Mouse (Mus musculus) left cerebral cortex, adult 18-20 months (tissue): ENCODE measurements around the gene Fstl4. TPM values are rescaled to one million over a fixed set of nuclear protein-coding genes. Genes with fewer than 3 reads are reported as not detected.

Source experiments
- DNase-seq, 2 experiments: peaks; one replicate each; pipeline ENCODE4 v3.0.0; 2021 to 2022; ENCODE audit warnings: low spot score in 2 of 2, mixed read lengths in 1 of 2
- total RNA-seq, 2 experiments: library from RNA; stranded (reverse); gene quantifications; 2 replicates each; pipeline ENCODE4 v1.2.3; 2021

Fstl4 gene
- total RNA-seq, 2 experiments from 2014 or later: 30.0 to 36.2 TPM

GRCm38 (mm10) chr11:52889527-52889926 is 125.1 kb downstream of the Fstl4 start:
- peak; percentile 52 to 61 for DNase-seq

- DNase-seq: peak in 1 of 2 experiments; percentile 32
These were observed 125.7 kb downstream of the Fstl4 start for GRCm38 (mm10) chr11:52890156-52890555.

GRCm38 (mm10) chr11:52904101-52904500 is 139.7 kb downstream of the Fstl4 start:
- no peak for DNase-seq

GRCm38 (mm10) chr11:52910788-52911187 is 146.4 kb downstream of the Fstl4 start:
- no peak for DNase-seq

- DNase-seq: no peak
These were observed 150.0 kb downstream of the Fstl4 start for GRCm38 (mm10) chr11:52914431-52914830.

- DNase-seq: peak in 1 of 2 experiments; percentile 22
These were observed 151.2 kb downstream of the Fstl4 start for GRCm38 (mm10) chr11:52915648-52916047.

- DNase-seq: no peak
These were observed 155.0 kb downstream of the Fstl4 start for GRCm38 (mm10) chr11:52919231-52919960.

- DNase-seq: no peak
These were observed 159.8 kb downstream of the Fstl4 start for GRCm38 (mm10) chr11:52924196-52924595.

GRCm38 (mm10) chr11:52928321-52928720 is 163.9 kb downstream of the Fstl4 start:
- DNase-seq: peak in 1 of 2 experiments; percentile 23

- no peak for DNase-seq
These were observed 175.1 kb downstream of the Fstl4 start for GRCm38 (mm10) chr11:52939336-52940070.

- DNase-seq: no peak
These were observed 178.5 kb downstream of the Fstl4 start for GRCm38 (mm10) chr11:52942967-52943366.

- DNase-seq: no peak
These were observed 190.6 kb downstream of the Fstl4 start for GRCm38 (mm10) chr11:52954995-52955394.

GRCm38 (mm10) chr11:52968809-52969208 is 204.4 kb downstream of the Fstl4 start:
- no peak for DNase-seq

- DNase-seq: no peak
These were observed 206.0 kb downstream of the Fstl4 start for GRCm38 (mm10) chr11:52970396-52970795.

GRCm38 (mm10) chr11:52986986-52987385 is 222.6 kb downstream of the Fstl4 start:
- no peak for DNase-seq

- DNase-seq: no peak
These were observed 230.3 kb downstream of the Fstl4 start for GRCm38 (mm10) chr11:52994688-52995087.

GRCm38 (mm10) chr11:52996434-52997093 is 232.1 kb downstream of the Fstl4 start:
- DNase-seq: no peak

GRCm38 (mm10) chr11:52997421-52997820 is 233.0 kb downstream of the Fstl4 start:
- DNase-seq: no peak

- DNase-seq: no peak
These were observed 235.8 kb downstream of the Fstl4 start for GRCm38 (mm10) chr11:53000226-53000625.

- DNase-seq: no peak
These were observed 238.9 kb downstream of the Fstl4 start for GRCm38 (mm10) chr11:53003361-53003760.

- DNase-seq: no peak
These were observed 239.4 kb downstream of the Fstl4 start for GRCm38 (mm10) chr11:53003811-53004210.

GRCm38 (mm10) chr11:53009597-53009996 is 245.2 kb downstream of the Fstl4 start:
- DNase-seq: no peak
